Comparison of ENCODE assay signal across 7 mouse cellular contexts in the genomic region with DNA sequence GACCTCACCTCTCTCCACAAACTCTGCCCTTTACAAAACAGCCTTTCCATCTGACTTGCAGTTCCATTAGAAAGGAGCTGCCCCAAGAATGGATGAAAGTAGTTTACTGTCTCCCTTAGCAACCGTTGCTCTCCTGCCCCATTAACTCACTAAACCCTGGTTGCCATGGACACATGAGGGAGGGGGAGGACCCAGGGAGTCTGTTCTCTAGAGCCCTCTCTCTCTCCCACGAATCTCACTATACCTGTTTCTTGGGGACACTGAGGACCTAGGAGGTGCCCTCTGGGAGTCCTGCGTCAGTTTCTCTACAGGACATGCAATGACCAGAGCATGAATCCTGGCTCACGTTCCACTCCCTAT. TPM values are rescaled to one million over a fixed set of nuclear protein-coding genes. Genes with fewer than 3 reads are reported as not detected.
DNase-seq lines count a peak whose midpoint lies in the region; ATAC-seq lines count a peak whose summit lies in the region.

No protein-coding gene starts in this region.

- peaks cover 23% of the 10 kb centered on the region for H3K36me3 ChIP-seq in forebrain, embryonic 13.5 days (ENCODE audit: poor library complexity, severe bottlenecking)
- H3K36me3 ChIP-seq in neural tube, embryonic 13.5 days: peaks cover 13% of the 10 kb centered on the region

- H3K9ac ChIP-seq in forebrain, embryonic 13.5 days: peak overlapping the region; percentile 52
- H3K9ac ChIP-seq in neural tube, embryonic 13.5 days: peak overlapping the region; percentile 38

- H3K27me3 ChIP-seq in forebrain, embryonic 13.5 days: no peaks in the 10 kb centered on the region
- H3K27me3 ChIP-seq in neural tube, embryonic 13.5 days: no peaks in the 10 kb centered on the region

- intact Hi-C loops in heart, postnatal 14 days (cut with DNase I): no loop called here

- H3K9me3 ChIP-seq in forebrain, embryonic 13.5 days (replicated peaks): no peaks in the 10 kb centered on the region
- H3K9me3 ChIP-seq in neural tube, embryonic 13.5 days: no peaks in the 10 kb centered on the region

- DNase-seq in embryo, embryonic 10.5 days (ENCODE audit: low spot score): peak; percentile 92
- DNase-seq in kidney, postnatal 36 days: peak; percentile 66 to 67
- DNase-seq in gastrocnemius, postnatal 10 days: no peak
- DNase-seq in heart, postnatal 14 days: no peak

- H3K27ac ChIP-seq in forebrain, embryonic 13.5 days: peak overlapping the region; percentile 97
- peak overlapping the region; percentile 94 for H3K27ac ChIP-seq in neural tube, embryonic 13.5 days (replicated peaks)

- ATAC-seq in forebrain, embryonic 13.5 days: peak; percentile 64
- ATAC-seq in neural tube, embryonic 13.5 days (ENCODE audit: low read depth): peak; percentile 57
- no peak for ATAC-seq in erythroblast, adult 5-6 weeks (replicated peaks; ENCODE audit: low FRiP score, poor library complexity, severe bottlenecking)

- WGBS in forebrain, embryonic 13.5 days: 12% methylated on average over 4 of the region's 4 CpGs
- WGBS in neural tube, embryonic 13.5 days: 15% methylated on average over 4 of the region's 4 CpGs

- H3K4me1 ChIP-seq in forebrain, embryonic 13.5 days: peaks cover 77% of the 10 kb centered on the region
- H3K4me1 ChIP-seq in neural tube, embryonic 13.5 days (replicated peaks): peaks cover 79% of the 10 kb centered on the region

- peak overlapping the region; percentile 49 for H3K4me2 ChIP-seq in forebrain, embryonic 13.5 days
- peak overlapping the region; percentile 33 for H3K4me2 ChIP-seq in neural tube, embryonic 13.5 days

- H3K4me3 ChIP-seq in forebrain, embryonic 13.5 days: peak overlapping the region; percentile 8
- no peak overlapping the region for H3K4me3 ChIP-seq in neural tube, embryonic 13.5 days

RNA-seq across cellular contexts. Expression of a gene that starts 10.9 kb away (rescaled TPM):
- 7.4 and 7.7 TPM in 2 replicates for polyA plus RNA-seq in forebrain, embryonic 13.5 days (2015; fragmentation: Nextera tagmentation; extraction: Ambion mirVana)
- 4.9 and 7.2 TPM in 2 replicates for polyA plus RNA-seq in neural tube, embryonic 13.5 days (2015; fragmentation: Nextera tagmentation; extraction: Ambion mirVana)
- not detected in 2 replicates for total RNA-seq in erythroblast, adult 5-6 weeks (2015; ENCODE audit: low replicate concordance)
- 0.34 and 4.9 TPM in 2 replicates for total RNA-seq in erythroblast, adult 5-6 weeks (2017; ENCODE audit: low replicate concordance)
- total RNA-seq in gastrocnemius, postnatal 10 days (2021): 1 to 10 TPM; 3.8 to 9.3 TPM
- total RNA-seq in heart, postnatal 14 days (2021): 1 to 10 TPM; 6.0 to 6.2 TPM

RNA-seq across cellular contexts. Expression of a gene that starts 28.7 kb away (rescaled TPM):
- polyA plus RNA-seq in forebrain, embryonic 13.5 days (2015; fragmentation: Nextera tagmentation; extraction: Ambion mirVana): 44.9 and 48.0 TPM in 2 replicates
- 55.5 and 58.7 TPM in 2 replicates for polyA plus RNA-seq in neural tube, embryonic 13.5 days (2015; fragmentation: Nextera tagmentation; extraction: Ambion mirVana)
- 41.0 and 58.6 TPM in 2 replicates for total RNA-seq in erythroblast, adult 5-6 weeks (2015; ENCODE audit: low replicate concordance)
- 68.0 and 75.4 TPM in 2 replicates for total RNA-seq in erythroblast, adult 5-6 weeks (2017; ENCODE audit: low replicate concordance)
- total RNA-seq in gastrocnemius, postnatal 10 days (2021): 10 to 100 TPM; 27.2 to 31.1 TPM
- 10 to 100 TPM; 22.2 to 22.6 TPM for total RNA-seq in heart, postnatal 14 days (2021)

RNA-seq across cellular contexts. Expression of a gene that starts 38.7 kb away (rescaled TPM):
- 0.20 and 0.30 TPM in 2 replicates for polyA plus RNA-seq in forebrain, embryonic 13.5 days (2015; fragmentation: Nextera tagmentation; extraction: Ambion mirVana)
- not detected in 2 replicates for polyA plus RNA-seq in neural tube, embryonic 13.5 days (2015; fragmentation: Nextera tagmentation; extraction: Ambion mirVana)
- total RNA-seq in erythroblast, adult 5-6 weeks (2015; ENCODE audit: low replicate concordance): not detected in 2 replicates
- not detected in 2 replicates for total RNA-seq in erythroblast, adult 5-6 weeks (2017; ENCODE audit: low replicate concordance)
- not detected for total RNA-seq in gastrocnemius, postnatal 10 days (2021)
- not detected for total RNA-seq in heart, postnatal 14 days (2021)

RNA-seq across cellular contexts. Expression of a gene that starts 39.2 kb away (rescaled TPM):
- polyA plus RNA-seq in forebrain, embryonic 13.5 days (2015; fragmentation: Nextera tagmentation; extraction: Ambion mirVana): 253 and 270 TPM in 2 replicates
- polyA plus RNA-seq in neural tube, embryonic 13.5 days (2015; fragmentation: Nextera tagmentation; extraction: Ambion mirVana): 248 and 255 TPM in 2 replicates
- not detected in 2 replicates for total RNA-seq in erythroblast, adult 5-6 weeks (2015; ENCODE audit: low replicate concordance)
- total RNA-seq in erythroblast, adult 5-6 weeks (2017; ENCODE audit: low replicate concordance): not detected in 2 replicates
- total RNA-seq in gastrocnemius, postnatal 10 days (2021): 10 to 100 TPM; 79.1 to 88.6 TPM
- 10 to 100 TPM; 24.5 to 28.1 TPM for total RNA-seq in heart, postnatal 14 days (2021)

Comparison
In these comparisons a context has a peak if more than half of its experiments do, and no peak if none do; other contexts are left out.
1. DNase-seq: peak in embryo, embryonic 10.5 days (single experiment) and kidney, postnatal 36 days (2 of 2); none in gastrocnemius, postnatal 10 days (single experiment) and heart, postnatal 14 days (0 of 2).